Mouse (Mus musculus) adrenal gland, adult 8-10 months (tissue): ENCODE results near the gene Ctbp1. TPM values are rescaled to one million over a fixed set of nuclear protein-coding genes. Genes with fewer than 3 reads are reported as not detected.

Experiments
- DNase-seq: peaks from one replicate; pipeline ENCODE4 v3.0.0; 2022
- total RNA-seq, 4 experiments: library from RNA; stranded (reverse); gene quantifications; 2 replicates each; pipeline ENCODE4 v1.2.4; 2022

Ctbp1 gene
- total RNA-seq, 4 experiments from 2014 or later: 226 to 255 (median 255) TPM

GRCm38 (mm10) chr5:33207136-33207535 lies 67.7 kb downstream of the Ctbp1 start:
- no peak for DNase-seq

- DNase-seq: no peak
Observed at GRCm38 (mm10) chr5:33206328-33206727, 68.5 kb downstream of the Ctbp1 start.

- no peak for DNase-seq
Observed at GRCm38 (mm10) chr5:33204284-33204683, 70.5 kb downstream of the Ctbp1 start.

- DNase-seq: peak; percentile 63
Observed at GRCm38 (mm10) chr5:33203691-33204242, 71.0 kb downstream of the Ctbp1 start.

DNA sequence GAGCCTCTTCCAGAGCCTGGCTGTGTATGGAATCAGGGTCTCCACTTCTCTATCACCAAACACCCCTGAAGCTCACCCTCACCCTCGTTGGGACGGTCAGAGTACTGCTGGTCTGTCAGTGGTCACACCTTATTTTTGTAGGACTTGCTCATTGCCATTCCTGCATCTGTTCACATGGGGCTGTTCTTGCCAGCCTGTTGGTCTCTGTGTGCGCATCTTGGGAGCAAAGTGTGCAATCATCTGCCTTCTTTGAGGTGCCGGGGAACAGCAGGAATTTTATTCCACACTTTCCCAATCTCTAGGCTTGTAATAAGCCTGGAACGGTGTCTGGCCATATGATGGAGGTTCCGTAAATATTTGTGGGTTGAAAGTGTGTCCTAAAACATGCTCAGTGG lies 71.6 kb downstream of the Ctbp1 start:
- DNase-seq: no peak

DNA sequence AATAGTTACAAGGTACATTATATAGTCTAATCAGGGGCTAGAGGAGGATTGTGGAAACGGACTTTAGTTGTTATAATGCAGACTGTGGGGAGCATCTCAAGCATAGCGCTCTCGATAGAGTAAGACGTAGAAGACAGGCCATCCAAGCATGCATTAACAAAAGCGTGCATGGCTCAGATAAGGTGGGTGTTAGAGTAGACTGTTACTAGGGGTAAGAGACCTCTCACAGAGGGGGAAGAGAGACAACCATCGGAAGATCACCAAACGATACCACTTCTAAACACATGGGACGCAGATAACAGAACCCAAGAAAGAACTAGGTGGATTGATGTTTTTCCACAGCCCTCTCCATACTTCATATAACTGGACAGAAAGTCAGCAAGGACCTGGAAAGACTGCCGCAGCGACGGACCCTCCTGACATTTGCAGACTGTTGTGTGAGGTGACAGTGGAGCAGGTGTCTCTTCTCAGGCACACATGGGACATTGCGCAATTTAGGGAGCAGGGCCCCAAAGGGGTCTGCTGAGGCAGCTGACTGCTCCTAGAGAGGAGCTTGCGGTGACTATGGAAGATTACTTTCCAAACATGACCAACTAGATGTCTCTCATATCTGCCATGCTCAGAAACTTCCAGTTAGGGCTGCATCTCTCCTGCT lies 72.2 kb downstream of the Ctbp1 start:
- DNase-seq: no peak

- no peak for DNase-seq
Observed at GRCm38 (mm10) chr5:33201697-33202096, 73.1 kb downstream of the Ctbp1 start.

DNA sequence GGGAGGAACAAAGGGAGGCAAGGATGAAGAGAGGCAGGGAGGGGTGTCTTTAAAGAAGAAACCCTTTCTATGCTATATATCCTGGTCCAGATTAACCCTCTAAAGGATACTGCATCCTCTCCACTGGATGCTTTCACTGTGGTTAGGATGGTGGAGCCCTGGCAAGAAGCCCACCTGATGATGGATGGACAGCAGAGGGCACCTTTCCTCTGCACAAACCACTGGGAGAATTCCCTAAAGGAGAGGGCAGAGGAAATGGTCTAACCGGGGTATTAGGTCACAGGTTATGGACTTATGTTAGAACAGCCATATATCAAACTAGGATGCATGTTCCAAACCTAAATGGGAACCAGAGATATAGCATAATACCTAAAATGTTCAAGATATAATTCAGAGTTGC lies 74.7 kb downstream of the Ctbp1 start:
- DNase-seq: no peak

Other genes with a start within 250 kb of the Ctbp1 start
- not detected for gene Slc5a1, start 170.8 kb downstream of the Ctbp1 start, total RNA-seq
- 1 to 10 TPM in 1 of 4 experiments, under 1 TPM in 3; 0.68 to 1.7 (median 0.78) TPM for gene Spon2, start 56.5 kb downstream of the Ctbp1 start, total RNA-seq
- 100 to 1,000 TPM; 124 to 132 (median 127) TPM for gene Maea, start 60.5 kb upstream of the Ctbp1 start, total RNA-seq
- 10 to 100 TPM in 2 of 4 experiments, 1 to 10 TPM in 2; 6.1 to 18.4 (median 13.6) TPM for gene Uvssa, start 103.6 kb upstream of the Ctbp1 start, total RNA-seq
- gene Nkx1-1, start 159.0 kb upstream of the Ctbp1 start, total RNA-seq: not detected